Mouse (Mus musculus): Measurements from ENCODE around the gene Cyp2d12. TPM values are rescaled to one million over a fixed set of nuclear protein-coding genes. Genes with fewer than 3 reads are reported as not detected.
"Not testable (repeated sequence)": the region's sequence is repeated elsewhere in the genome, so short reads cannot be mapped to it uniquely, and the experiment has no call there.

Cyp2d12 gene
- polyA plus RNA-seq, 1 experiment: not detected

DNA sequence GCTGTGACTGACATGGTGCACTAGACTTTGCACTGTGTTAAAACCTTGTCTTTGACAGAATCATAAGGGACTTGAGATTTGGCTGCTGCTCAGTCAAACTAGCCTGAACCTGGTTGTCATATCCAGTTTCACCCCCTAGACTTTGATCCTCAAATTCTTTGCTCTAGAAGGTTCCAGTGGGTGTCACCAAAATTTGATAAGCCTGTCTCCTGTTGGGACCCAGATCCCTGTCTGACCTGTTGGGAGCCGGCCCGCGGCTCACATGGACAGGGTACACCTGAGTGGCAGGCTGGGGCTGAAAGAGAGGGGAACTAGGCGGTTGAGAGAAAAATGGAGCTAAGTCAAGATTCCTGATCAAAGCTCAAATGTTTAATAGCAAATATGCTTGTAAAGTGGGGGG, 7.1 kb upstream of the Cyp2d12 start:
- WGBS: 93% methylated on average over 4 of the region's 4 CpGs
- not testable (repeated sequence) for DNase-seq (ENCODE audit: low read depth in 1 of 2, low spot score in 2 of 2); H3K4me1 ChIP-seq (ENCODE audit: control insufficient read depth, insufficient read depth, insufficient read length); H3K36me3 ChIP-seq (ENCODE audit: control insufficient read depth, insufficient read depth, low read length); H3K27me3 ChIP-seq (ENCODE audit: control insufficient read depth, insufficient read depth, low read length); H3K27ac ChIP-seq (ENCODE audit: insufficient read depth, low read length); H3K4me3 ChIP-seq (ENCODE audit: extremely low read depth, insufficient read depth, insufficient read length)

DNA sequence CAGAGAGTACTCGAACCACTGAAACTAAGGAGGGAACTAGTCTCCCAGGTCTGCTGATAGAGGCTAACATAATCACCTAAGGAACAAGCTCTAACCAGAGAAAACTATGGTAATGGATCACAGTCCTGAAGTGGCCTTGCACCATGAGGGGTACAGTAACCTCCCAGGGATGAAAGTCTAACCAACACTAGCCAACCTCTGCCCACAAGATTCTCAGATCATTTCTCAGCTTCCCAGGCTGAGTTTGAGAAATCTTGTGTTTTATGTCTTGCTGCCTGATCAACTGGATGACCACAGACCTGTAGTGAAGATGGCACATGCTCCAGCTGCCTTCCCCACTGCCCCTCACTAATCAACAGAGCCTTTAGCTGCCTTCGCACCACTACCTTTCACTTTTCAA, 1.7 kb upstream of the Cyp2d12 start:
- H3K4me1 ChIP-seq (ENCODE audit: control insufficient read depth, insufficient read depth, insufficient read length); H3K27me3 ChIP-seq (ENCODE audit: control insufficient read depth, insufficient read depth, low read length); H3K4me3 ChIP-seq (ENCODE audit: extremely low read depth, insufficient read depth, insufficient read length); H3K36me3 ChIP-seq (ENCODE audit: control insufficient read depth, insufficient read depth, low read length); H3K27ac ChIP-seq (ENCODE audit: insufficient read depth, low read length); DNase-seq (ENCODE audit: low read depth in 1 of 2, low spot score in 2 of 2): not testable (repeated sequence)
- WGBS: 91% methylated on average over 2 of the region's 2 CpGs

DNA sequence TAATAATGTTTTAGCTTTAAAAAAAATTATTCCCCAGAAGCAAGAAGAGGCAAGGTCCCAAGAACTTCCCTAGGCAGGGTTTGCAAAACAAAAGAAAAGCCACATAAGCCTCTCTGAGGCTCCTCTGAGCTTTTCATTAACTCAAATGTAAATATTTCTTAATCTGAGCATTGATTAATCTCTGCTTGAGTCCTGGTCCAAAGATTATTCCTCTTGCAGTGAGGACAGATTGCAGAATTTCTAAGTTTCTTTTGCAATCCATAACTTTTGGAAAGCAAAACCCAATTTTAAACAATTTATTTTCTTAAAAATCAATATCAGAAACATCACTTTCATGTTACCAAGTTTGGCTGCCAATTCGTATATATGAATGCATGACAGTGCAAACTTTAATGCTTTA, 18.0 kb downstream of the Cyp2d12 start:
- H3K4me3 ChIP-seq (ENCODE audit: extremely low read depth, insufficient read depth, insufficient read length): no peak overlapping the region
- no peaks in the 10 kb centered on the region for H3K36me3 ChIP-seq (ENCODE audit: control insufficient read depth, insufficient read depth, low read length)
- no peak for DNase-seq (ENCODE audit: low read depth in 1 of 2, low spot score in 2 of 2)
- no peaks in the 10 kb centered on the region for H3K4me1 ChIP-seq (ENCODE audit: control insufficient read depth, insufficient read depth, insufficient read length)
- H3K27ac ChIP-seq (ENCODE audit: insufficient read depth, low read length): no peak overlapping the region
- TF ChIP-seq POLR2A (IDR thresholded peaks at IDR 0.05; ENCODE audit: low read depth, low read length): no peak
- TF ChIP-seq CTCF (IDR thresholded peaks at IDR 0.05; ENCODE audit: extremely low read depth, insufficient read depth, insufficient read length, insufficient replicate concordance): no peak
- no peaks in the 10 kb centered on the region for H3K27me3 ChIP-seq (ENCODE audit: control insufficient read depth, insufficient read depth, low read length)
- 82% methylated on average over 1 of the region's 1 CpGs for WGBS

DNA sequence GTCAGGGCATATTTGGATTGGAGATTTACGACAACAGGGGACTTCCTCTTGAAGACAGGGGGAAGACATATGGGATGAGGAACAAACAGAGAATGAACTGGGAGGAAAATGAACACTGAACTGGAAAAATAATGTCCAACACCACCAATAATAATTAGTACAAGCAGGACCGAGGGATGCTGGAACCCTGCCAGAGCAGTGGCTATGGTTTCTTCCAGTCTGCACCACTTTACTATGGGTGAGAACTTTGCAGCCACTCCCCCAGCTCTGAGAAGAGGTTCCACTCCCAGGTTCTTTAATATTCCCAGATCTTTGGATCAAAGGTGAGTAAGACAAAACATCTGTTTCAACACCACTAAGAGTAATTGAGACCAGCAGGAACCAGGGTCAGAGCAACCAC, 24.2 kb downstream of the Cyp2d12 start:
- TF ChIP-seq CTCF (IDR thresholded peaks at IDR 0.05; ENCODE audit: extremely low read depth, insufficient read depth, insufficient read length, insufficient replicate concordance): no peak
- TF ChIP-seq POLR2A (IDR thresholded peaks at IDR 0.05; ENCODE audit: low read depth, low read length): no peak
- Histone ChIP-seq H3K27ac (ENCODE audit: insufficient read depth, low read length) (no peak overlapping the region), H3K27me3 (ENCODE audit: control insufficient read depth, insufficient read depth, low read length) (no peaks in the 10 kb centered on the region), H3K4me3 (ENCODE audit: extremely low read depth, insufficient read depth, insufficient read length) (no peak overlapping the region), H3K36me3 (ENCODE audit: control insufficient read depth, insufficient read depth, low read length) (no peaks in the 10 kb centered on the region), H3K4me1 (ENCODE audit: control insufficient read depth, insufficient read depth, insufficient read length) (no peaks in the 10 kb centered on the region)
- WGBS: 68% methylated on average over 2 of the region's 2 CpGs
- DNase-seq (ENCODE audit: low read depth in 1 of 2, low spot score in 2 of 2): no peak

DNA sequence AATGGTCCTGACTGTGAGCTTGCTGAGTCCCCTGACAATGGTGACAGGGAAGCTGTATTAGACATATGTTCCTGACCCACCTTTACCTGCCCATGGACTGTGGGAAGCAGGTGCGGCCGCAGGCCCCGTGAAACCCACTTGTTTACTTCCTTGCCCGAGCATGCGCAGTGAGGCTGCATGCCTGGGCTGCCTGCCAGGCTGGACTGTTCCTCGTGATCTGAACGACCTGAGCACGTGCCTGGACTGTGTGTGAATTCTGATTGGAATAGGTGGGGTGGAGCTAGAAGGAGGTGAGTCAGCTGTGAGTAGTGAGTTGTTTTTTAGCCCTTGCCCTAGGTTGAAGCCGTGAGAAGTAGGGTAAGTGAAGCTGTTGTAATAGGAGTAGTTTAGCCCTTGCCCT, 27.7 kb downstream of the Cyp2d12 start:
- Histone ChIP-seq H3K27me3 (ENCODE audit: control insufficient read depth, insufficient read depth, low read length) (no peaks in the 10 kb centered on the region), H3K4me1 (ENCODE audit: control insufficient read depth, insufficient read depth, insufficient read length) (no peaks in the 10 kb centered on the region), H3K36me3 (ENCODE audit: control insufficient read depth, insufficient read depth, low read length) (no peaks in the 10 kb centered on the region), H3K4me3 (ENCODE audit: extremely low read depth, insufficient read depth, insufficient read length) (no peak overlapping the region), H3K27ac (ENCODE audit: insufficient read depth, low read length) (no peak overlapping the region)
- no peak for TF ChIP-seq POLR2A (IDR thresholded peaks at IDR 0.05; ENCODE audit: low read depth, low read length)
- no peak for TF ChIP-seq CTCF (IDR thresholded peaks at IDR 0.05; ENCODE audit: extremely low read depth, insufficient read depth, insufficient read length, insufficient replicate concordance)
- DNase-seq (ENCODE audit: low read depth in 1 of 2, low spot score in 2 of 2): no peak
- 88% methylated on average over 9 of the region's 9 CpGs for WGBS

Other genes starting within 250 kb of the Cyp2d12 start
- 121 and 123 TPM in 2 replicates for gene Naga, start 216.1 kb upstream of the Cyp2d12 start, polyA plus RNA-seq (2012; rRNA removed)
- 5.1 and 5.5 TPM in 2 replicates for gene Pheta2, start 216.1 kb upstream of the Cyp2d12 start, polyA plus RNA-seq (2012; rRNA removed)
- 106 and 148 TPM in 2 replicates for gene Smdt1, start 216.1 kb upstream of the Cyp2d12 start, polyA plus RNA-seq (2012; rRNA removed)
- 95.8 and 162 TPM in 2 replicates for gene Ndufa6, start 200.8 kb upstream of the Cyp2d12 start, polyA plus RNA-seq (2012; rRNA removed)
- gene Cyp2d22, start 174.8 kb upstream of the Cyp2d12 start, polyA plus RNA-seq (2012; rRNA removed): 11.3 and 12.0 TPM in 2 replicates
- gene Cyp2d11, start 161.1 kb upstream of the Cyp2d12 start, polyA plus RNA-seq (2012; rRNA removed): not detected in 2 replicates
- gene Cyp2d10, start 147.9 kb upstream of the Cyp2d12 start, polyA plus RNA-seq (2012; rRNA removed): 0.08 and 0.19 TPM in 2 replicates
- gene Cyp2d9, start 121.6 kb upstream of the Cyp2d12 start, polyA plus RNA-seq (2012; rRNA removed): not detected in 2 replicates
- 0.05 TPM in 1 of 2 replicates, not detected in the other for gene Cyp2d34, start 65.9 kb downstream of the Cyp2d12 start, polyA plus RNA-seq (2012; rRNA removed)
- gene Cyp2d40, start 209.1 kb downstream of the Cyp2d12 start, polyA plus RNA-seq (2012; rRNA removed): not detected in 2 replicates
- 0.19 and 0.30 TPM in 2 replicates for gene Cyp2d26, start 239.2 kb downstream of the Cyp2d12 start, polyA plus RNA-seq (2012; rRNA removed)